Mouse (Mus musculus) liver, embryonic 15.5 days (tissue): ENCODE measurements around the gene Gsc. TPM values are rescaled to one million over a fixed set of nuclear protein-coding genes. Genes with fewer than 3 reads are reported as not detected.

Experiments
- ATAC-seq: fragments of 200-750 bp; cut with Nextera tagmentation; 2 replicates; pipeline ENCODE4 v1.8.0; 2017; ENCODE audit warnings: moderate number of reproducible peaks, mild to moderate bottlenecking, moderate library complexity; ENCODE audit not compliant: insufficient read depth
- H3K27ac ChIP-seq: fragments of 300-500 bp; sonication (generic); replicated peaks from 2 replicates; pipeline ENCODE4 v1.5.1; 2015; ENCODE audit warnings: mild to moderate bottlenecking, inconsistent platforms
- H3K27me3 ChIP-seq: fragments of 300-500 bp; sonication (generic); 2 replicates; pipeline ENCODE4 v1.6.1; 2015; ENCODE audit warnings: mild to moderate bottlenecking, inconsistent platforms
- H3K36me3 ChIP-seq: fragments of 300-500 bp; sonication (generic); replicated peaks from 2 replicates; pipeline ENCODE4 v1.6.1; 2015; ENCODE audit warnings: moderate library complexity, mild to moderate bottlenecking, inconsistent platforms
- H3K4me1 ChIP-seq: fragments of 300-500 bp; sonication (generic); replicated peaks from 2 replicates; pipeline ENCODE4 v1.6.1; 2015; ENCODE audit warnings: inconsistent platforms
- H3K4me2 ChIP-seq: fragments of 300-500 bp; sonication (generic); 2 replicates; pipeline ENCODE4 v1.6.1; 2015; ENCODE audit warnings: moderate library complexity, mild to moderate bottlenecking, inconsistent platforms
- H3K4me3 ChIP-seq: fragments of 300-500 bp; sonication (generic); replicated peaks from 2 replicates; pipeline ENCODE4 v1.5.1; 2015; ENCODE audit warnings: mild to moderate bottlenecking, inconsistent platforms
- H3K9ac ChIP-seq: fragments of 300-500 bp; sonication (generic); 2 replicates; pipeline ENCODE4 v1.6.1; 2015; ENCODE audit warnings: moderate library complexity, mild to moderate bottlenecking, inconsistent platforms
- H3K9me3 ChIP-seq: fragments of 300-500 bp; sonication (generic); replicated peaks from 2 replicates; pipeline ENCODE4 v1.6.1; 2016; ENCODE audit warnings: inconsistent platforms
- WGBS: fragments of 180-500 bp; shearing (Covaris S2); methylation state at CpG from one replicate; pipeline ENCODE4 v1.1.7; 2015; ENCODE audit warnings: mixed read lengths; ENCODE audit not compliant: insufficient replicate concordance; 5-methylcytosine and 5-hydroxymethylcytosine counted together
- polyA plus RNA-seq: library from polyadenylated mRNA; unstranded; fragments of >200 nt; fragmentation: Nextera tagmentation; extraction: Ambion mirVana; gene quantifications from 2 replicates; pipeline ENCODE4 v1.2.1, GENCODE M21; 2015

Gene Gsc
- polyA plus RNA-seq, 1 experiment from 2014 or later: not detected

DNA sequence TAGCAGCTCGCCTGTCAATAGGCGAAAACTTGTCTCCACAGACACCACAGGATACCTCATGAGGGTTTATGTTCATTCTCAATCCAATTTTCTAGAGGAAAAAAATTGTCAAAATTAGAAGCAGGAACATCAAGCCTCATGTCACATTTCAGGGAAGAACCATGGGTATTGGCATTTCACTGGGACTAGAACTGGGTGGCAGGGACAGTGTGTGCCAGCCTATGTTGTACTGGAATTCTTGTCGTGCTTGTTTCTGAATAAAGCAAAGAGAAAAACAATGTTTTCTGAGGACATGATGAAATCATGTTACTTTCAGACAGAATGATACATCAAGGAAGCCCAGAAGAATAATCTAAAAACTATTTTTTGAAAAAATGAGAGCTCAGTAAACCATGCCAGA is 47.5 kb downstream of the Gsc start:
- Histone ChIP-seq H3K4me3 (no peak overlapping the region), H3K27ac (no peak overlapping the region), H3K9me3 (no peaks in the 10 kb centered on the region), H3K4me2 (no peak overlapping the region), H3K27me3 (no peaks in the 10 kb centered on the region), H3K36me3 (no peaks in the 10 kb centered on the region), H3K4me1 (no peaks in the 10 kb centered on the region), H3K9ac (no peak overlapping the region)
- ATAC-seq: no peak
- WGBS: 55% methylated on average over 3 of the region's 3 CpGs

DNA sequence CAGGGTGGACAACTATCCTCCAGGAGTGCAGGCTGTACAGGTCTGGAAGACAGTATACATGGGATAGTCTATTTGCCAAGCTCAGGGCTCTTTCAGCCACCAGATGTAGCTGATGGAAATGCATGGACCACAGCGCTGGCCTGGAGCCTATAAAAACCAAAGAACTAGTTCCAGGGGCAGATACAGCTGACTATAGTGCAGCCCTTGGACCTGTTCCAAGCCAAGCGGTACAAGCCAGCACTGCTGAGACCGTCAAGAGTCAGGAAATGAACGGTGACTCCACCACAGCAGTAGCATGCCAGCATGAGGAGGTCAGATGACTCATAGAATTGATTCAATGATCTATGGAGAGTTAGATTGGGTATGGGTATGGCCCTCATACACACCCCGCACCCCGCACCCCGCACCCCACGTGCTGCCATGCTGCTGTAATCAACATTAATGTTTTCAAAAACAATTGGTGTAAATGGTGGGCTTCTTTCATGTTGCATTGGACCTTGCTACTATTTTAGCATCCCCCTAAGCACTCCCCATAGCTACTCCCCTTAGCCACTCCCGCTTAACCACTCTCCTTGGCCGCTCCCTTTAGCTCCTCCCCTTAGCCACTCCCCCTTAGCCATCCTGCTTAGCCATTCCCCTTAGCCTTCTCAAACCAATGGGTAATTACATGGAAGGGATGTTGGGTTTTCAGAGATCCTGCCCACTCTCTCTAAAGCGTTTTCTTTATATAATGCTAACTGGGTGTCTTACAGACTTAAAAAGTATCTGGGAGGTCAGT is 50.3 kb downstream of the Gsc start:
- Histone ChIP-seq H3K9me3 (no peaks in the 10 kb centered on the region), H3K36me3 (no peaks in the 10 kb centered on the region), H3K27me3 (no peaks in the 10 kb centered on the region), H3K4me2 (no peak overlapping the region), H3K27ac (no peak overlapping the region), H3K9ac (no peak overlapping the region), H3K4me3 (no peak overlapping the region), H3K4me1 (no peaks in the 10 kb centered on the region)
- WGBS: 62% methylated on average over 11 of the region's 11 CpGs
- ATAC-seq: no peak

Other genes with a start within 250 kb of the Gsc start
- 2.2 and 2.3 TPM in 2 replicates for gene Serpina3g, start 237.1 kb downstream of the Gsc start, polyA plus RNA-seq
- 0.14 and 0.17 TPM in 2 replicates for gene Serpina3i, start 210.2 kb downstream of the Gsc start, polyA plus RNA-seq
- gene Serpina3j, start 158.8 kb downstream of the Gsc start, polyA plus RNA-seq: not detected in 2 replicates
- not detected in 2 replicates for gene Serpina3k, start 134.8 kb downstream of the Gsc start, polyA plus RNA-seq
- gene Serpina3m, start 134.8 kb downstream of the Gsc start, polyA plus RNA-seq: 0.24 TPM in 1 of 2 replicates, not detected in the other
- gene Serpina3n, start 66.6 kb downstream of the Gsc start, polyA plus RNA-seq: 1.0 and 2.6 TPM in 2 replicates